Comparison of ENCODE assay signal across 12 mouse cellular contexts in the genomic region with DNA sequence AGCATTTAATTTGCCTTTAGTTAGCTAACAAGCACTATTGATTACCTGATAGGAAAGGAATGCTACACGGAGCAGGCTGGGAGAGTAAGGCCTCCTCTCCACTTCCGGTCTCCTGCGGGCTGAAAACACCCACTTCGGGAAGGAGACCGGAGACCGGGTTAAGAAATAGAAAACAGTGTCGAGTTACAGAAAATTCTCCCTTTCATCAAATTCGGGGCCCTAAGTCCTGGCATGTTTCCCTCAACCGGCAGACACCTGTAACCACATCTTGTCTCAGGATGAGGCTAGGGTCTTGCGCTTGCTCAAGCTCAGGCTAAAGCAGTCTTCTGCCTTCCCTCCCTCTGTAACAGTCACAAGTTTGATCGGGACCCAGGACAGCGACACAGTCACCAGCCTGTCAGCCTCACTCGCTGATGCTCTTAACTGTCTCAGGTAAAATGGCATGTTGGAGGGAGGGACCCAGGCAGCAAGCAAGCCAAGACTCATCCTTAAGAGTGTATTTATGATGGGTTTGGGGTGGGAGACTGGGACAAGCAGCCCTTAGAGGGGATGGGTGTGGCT. TPM values are rescaled to one million over a fixed set of nuclear protein-coding genes. Genes with fewer than 3 reads are reported as not detected.
DNase-seq lines count a peak whose midpoint lies in the region; ATAC-seq lines count a peak whose summit lies in the region.
"Had no signal": no experiment of that assay in that cellular context is flagged by ENCODE, and none has a peak within 500 bp of the region (broad histone marks: within the 10 kb centered on the region; RNA-seq: fewer than 3 reads in every experiment).

No protein-coding gene starts in this region.

- DNase-seq in heart, adult 9 months (ENCODE audit: low spot score in 2 of 2) = no peak
- peak; percentile 77 for DNase-seq in R1 (ENCODE audit: low read depth, low spot score)
- no peak for DNase-seq in forebrain, embryonic 14.5 days (ENCODE audit: low spot score)
- DNase-seq in midbrain, embryonic 11.5 days (ENCODE audit: low spot score, missing footprints) = peak; percentile 86
- no peak for DNase-seq in spleen, postnatal 36 days (ENCODE audit: low spot score in 2 of 2)
- DNase-seq: thymus, adult 2 months had no signal

- no peak overlapping the region for H3K4me3 ChIP-seq in heart, embryonic 12.5 days
- H3K4me3 ChIP-seq in forebrain, embryonic 14.5 days (ENCODE audit: low read depth, low read length) = no peak overlapping the region
- H3K4me3 ChIP-seq in midbrain, embryonic 11.5 days (ENCODE audit: low read depth, low read length) = no peak overlapping the region
- H3K4me3 ChIP-seq: left cerebral cortex, adult 2 months; lung, embryonic 15.5 days had no signal

- H3K27ac ChIP-seq in heart, embryonic 12.5 days (ENCODE audit: poor library complexity, severe bottlenecking) = no peak overlapping the region
- H3K27ac ChIP-seq in forebrain, embryonic 14.5 days (ENCODE audit: low read depth, low read length) = peak overlapping the region; percentile 59
- H3K27ac ChIP-seq in midbrain, embryonic 11.5 days (ENCODE audit: low read depth, low read length) = no peak overlapping the region
- H3K27ac ChIP-seq: left cerebral cortex, adult 2 months; lung, embryonic 15.5 days had no signal

- 0 out of 2 replicates have a peak, but pooled peaks cover 5% of the 10 kb centered on the region for H3K4me1 ChIP-seq in heart, embryonic 12.5 days (replicated peaks)
- peaks cover 14% of the 10 kb centered on the region; the same call in 1 of the 2 replicates for H3K4me1 ChIP-seq in forebrain, embryonic 14.5 days (ENCODE audit: control insufficient read depth, insufficient read depth, low read length)
- H3K4me1 ChIP-seq in midbrain, embryonic 11.5 days (ENCODE audit: control insufficient read depth, insufficient read depth, low read length) = peaks cover 4% of the 10 kb centered on the region

- peaks cover 95% of the 10 kb centered on the region for H3K27me3 ChIP-seq in heart, embryonic 12.5 days (replicated peaks)
- no peaks in the 10 kb centered on the region for H3K27me3 ChIP-seq in forebrain, embryonic 14.5 days (replicated peaks; ENCODE audit: control insufficient read depth, insufficient read depth, low read length)
- H3K27me3 ChIP-seq in midbrain, embryonic 11.5 days (ENCODE audit: control insufficient read depth, insufficient read depth, low read length) = peaks cover 19% of the 10 kb centered on the region

- no peak for ATAC-seq in heart, embryonic 12.5 days (ENCODE audit: insufficient number of reproducible peaks, low FRiP score)
- no peak for ATAC-seq in forebrain, embryonic 14.5 days
- ATAC-seq in midbrain, embryonic 11.5 days (ENCODE audit: low FRiP score) = no peak
- ATAC-seq in cerebellum, adult (ENCODE audit: insufficient number of reproducible peaks, low FRiP score, low TSS enrichment) = no peak
- no peak for ATAC-seq in monocyte, adult 5-6 weeks (replicated peaks; ENCODE audit: insufficient number of reproducible peaks, low FRiP score, low TSS enrichment, poor library complexity, severe bottlenecking)

- WGBS in heart, embryonic 12.5 days = 2% methylated on average over 13 of the region's 13 CpGs
- 7% methylated on average over 13 of the region's 13 CpGs for WGBS in forebrain, embryonic 14.5 days
- WGBS in midbrain, embryonic 11.5 days = 9% methylated on average over 13 of the region's 13 CpGs

- H3K9me3 ChIP-seq in heart, embryonic 12.5 days (replicated peaks) = peaks cover 6% of the 10 kb centered on the region
- no peaks in the 10 kb centered on the region for H3K9me3 ChIP-seq in forebrain, embryonic 14.5 days (replicated peaks; ENCODE audit: control insufficient read depth, low read length)
- no peaks in the 10 kb centered on the region for H3K9me3 ChIP-seq in midbrain, embryonic 11.5 days (ENCODE audit: control insufficient read depth, low read length)

- H3K4me2 ChIP-seq in heart, embryonic 12.5 days = peak overlapping the region; percentile 28
- peak overlapping the region; percentile 32; the same call in 1 of the 2 replicates for H3K4me2 ChIP-seq in forebrain, embryonic 14.5 days (ENCODE audit: low read length)
- no peak overlapping the region for H3K4me2 ChIP-seq in midbrain, embryonic 11.5 days
- H3K4me2 ChIP-seq: lung, embryonic 15.5 days had no signal

- H3K36me3 ChIP-seq in heart, embryonic 12.5 days = no peaks in the 10 kb centered on the region
- H3K36me3 ChIP-seq in forebrain, embryonic 14.5 days (ENCODE audit: control insufficient read depth, insufficient read depth, low read length) = no peaks in the 10 kb centered on the region
- H3K36me3 ChIP-seq in midbrain, embryonic 11.5 days (ENCODE audit: control insufficient read depth, insufficient read depth, low read length) = no peaks in the 10 kb centered on the region
- H3K36me3 ChIP-seq: lung, embryonic 15.5 days had no signal

- H3K9ac ChIP-seq in heart, embryonic 12.5 days = no peak overlapping the region
- H3K9ac ChIP-seq in forebrain, embryonic 14.5 days (ENCODE audit: low read length) = no peak overlapping the region
- H3K9ac ChIP-seq in midbrain, embryonic 11.5 days (ENCODE audit: low read length) = no peak overlapping the region
- H3K9ac ChIP-seq: lung, embryonic 15.5 days had no signal

RNA-seq across cellular contexts. Expression of a gene that starts 5.0 kb away (rescaled TPM):
- polyA plus RNA-seq in heart, embryonic 12.5 days (2016; fragmentation: Nextera tagmentation; extraction: Ambion mirVana) = 0.15 TPM in 1 of 2 replicates, not detected in the other
- 2.1 and 3.0 TPM in 2 replicates for polyA plus RNA-seq in forebrain, embryonic 14.5 days (2014; fragmentation: Nextera tagmentation; extraction: Ambion mirVana)
- polyA plus RNA-seq in midbrain, embryonic 11.5 days (2014; fragmentation: Nextera tagmentation; extraction: Ambion mirVana) = 0.29 TPM in 1 of 2 replicates, not detected in the other
- total RNA-seq in monocyte, adult 5-6 weeks (2017) = 0.19 to 0.48 TPM (median 0.43 TPM) in 3 replicates
- polyA plus RNA-seq: heart, postnatal 0 days had no signal

RNA-seq across cellular contexts. Expression of a gene that starts 35.4 kb away (rescaled TPM):
- 0.60 and 0.80 TPM in 2 replicates for polyA plus RNA-seq in heart, embryonic 12.5 days (2016; fragmentation: Nextera tagmentation; extraction: Ambion mirVana)
- 40.4 and 51.4 TPM in 2 replicates for polyA plus RNA-seq in forebrain, embryonic 14.5 days (2014; fragmentation: Nextera tagmentation; extraction: Ambion mirVana)
- 8.7 and 8.9 TPM in 2 replicates for polyA plus RNA-seq in midbrain, embryonic 11.5 days (2014; fragmentation: Nextera tagmentation; extraction: Ambion mirVana)
- 0.32 to 2.5 TPM (median 0.49 TPM) in 3 replicates for total RNA-seq in monocyte, adult 5-6 weeks (2017)

RNA-seq across cellular contexts. Expression of a gene that starts 52.8 kb away (rescaled TPM):
- polyA plus RNA-seq in heart, embryonic 12.5 days (2016; fragmentation: Nextera tagmentation; extraction: Ambion mirVana) = not detected in 2 replicates
- polyA plus RNA-seq in forebrain, embryonic 14.5 days (2014; fragmentation: Nextera tagmentation; extraction: Ambion mirVana) = not detected in 2 replicates
- polyA plus RNA-seq in midbrain, embryonic 11.5 days (2014; fragmentation: Nextera tagmentation; extraction: Ambion mirVana) = 0.05 TPM in 1 of 2 replicates, not detected in the other
- not detected in 3 replicates for total RNA-seq in monocyte, adult 5-6 weeks (2017)
- total RNA-seq: left cerebral cortex, adult 2 months had no signal
- polyA plus RNA-seq: heart, postnatal 0 days; lung, embryonic 15.5 days had no signal

Comparison
In these comparisons a context has a peak if more than half of its experiments do, and no peak if none do; other contexts are left out.
1. DNase-seq: peak in R1 (single experiment) and midbrain, embryonic 11.5 days (single experiment); none in heart, adult 9 months (0 of 2), forebrain, embryonic 14.5 days (single experiment) and spleen, postnatal 36 days (0 of 2).